Mouse (Mus musculus) ES-Bruce4 (cell line): ENCODE results near the gene Slc48a1. TPM values are rescaled to one million over a fixed set of nuclear protein-coding genes. Genes with fewer than 3 reads are reported as not detected.
A peak's percentile ranks its signal among the peaks of the same experiment; 100 is the strongest.

Experiments
- H3K27ac ChIP-seq: 2 replicates; pipeline ENCODE4 v1.5.1; 2012; ENCODE audit warnings: low read length, inconsistent platforms; ENCODE audit not compliant: insufficient read depth
- H3K27me3 ChIP-seq: 2 replicates; pipeline ENCODE4 v1.6.1; 2012; ENCODE audit warnings: mild to moderate bottlenecking, low read length, inconsistent platforms; ENCODE audit not compliant: control insufficient read depth, poor library complexity, insufficient read depth, severe bottlenecking
- H3K36me3 ChIP-seq: 2 replicates; pipeline ENCODE4 v1.6.1; 2012; ENCODE audit warnings: inconsistent platforms, mild to moderate bottlenecking, low read length, moderate library complexity; ENCODE audit not compliant: control insufficient read depth, poor library complexity, insufficient read depth, severe bottlenecking
- H3K4me1 ChIP-seq: one replicate; pipeline ENCODE4 v1.8.1; 2011; ENCODE audit warnings: low read length; ENCODE audit not compliant: control insufficient read depth, insufficient read depth
- H3K4me3 ChIP-seq: 2 replicates; pipeline ENCODE4 v1.5.1; 2011; ENCODE audit warnings: low read depth, mild to moderate bottlenecking, low read length
- H3K9ac ChIP-seq: 2 replicates; pipeline ENCODE4 v1.6.1; 2012; ENCODE audit warnings: low read depth, mild to moderate bottlenecking, inconsistent platforms; ENCODE audit not compliant: poor library complexity, severe bottlenecking
- H3K9me3 ChIP-seq: replicated peaks from 2 replicates; pipeline ENCODE4 v1.6.1; 2012; ENCODE audit warnings: mild to moderate bottlenecking, low read length, inconsistent platforms; ENCODE audit not compliant: control insufficient read depth, poor library complexity, insufficient read depth, severe bottlenecking
- CTCF ChIP-seq: IDR thresholded peaks from one replicate; pipeline ENCODE4 v1.8.1; 2011; ENCODE audit warnings: low read depth, low read length
- EP300 ChIP-seq: IDR thresholded peaks from 2 replicates; pipeline ENCODE4 v1.6.1; 2011; ENCODE audit warnings: low read depth, low read length; ENCODE audit not compliant: insufficient read depth
- POLR2A ChIP-seq: IDR thresholded peaks from one replicate; pipeline ENCODE4 v1.8.1; 2011; ENCODE audit warnings: low read length; ENCODE audit not compliant: insufficient read depth
- polyA plus RNA-seq: library from polyadenylated mRNA; stranded (reverse); fragments of >200 nt; gene quantifications from 2 replicates; pipeline ENCODE4 v1.2.4, GENCODE M21; 2011; ENCODE audit warnings: low read depth; ENCODE audit not compliant: missing spikeins, insufficient read depth, insufficient read length

The Slc48a1 gene
- polyA plus RNA-seq, 1 experiment = 17.2 TPM

DNA sequence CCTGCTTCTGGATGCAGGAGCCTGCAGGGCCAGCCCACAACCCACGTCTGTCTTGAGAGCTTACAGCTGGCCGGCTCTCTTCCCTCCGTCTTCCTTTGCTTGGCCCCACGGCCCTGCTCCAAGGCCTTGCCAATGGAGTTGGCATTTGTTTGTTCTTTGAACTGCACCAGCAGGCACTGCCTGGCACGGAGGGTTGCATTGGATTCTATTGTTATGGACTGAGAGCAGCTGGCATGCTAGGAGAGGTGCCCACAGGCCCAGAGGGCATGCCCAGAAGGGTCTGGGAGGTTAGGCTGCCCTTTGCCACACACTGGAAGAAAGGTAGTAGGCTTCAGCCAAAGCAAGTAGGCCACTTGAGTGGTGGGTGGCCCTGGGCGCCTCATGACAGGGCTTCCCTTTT is 10.5 kb downstream of the Slc48a1 start:
- Histone ChIP-seq H3K4me3 (no peak overlapping the region), H3K9me3 (no peaks in the 10 kb centered on the region), H3K9ac (no peak overlapping the region), H3K4me1 (peaks cover 4% of the 10 kb centered on the region), H3K36me3 (no peaks in the 10 kb centered on the region), H3K27ac (no peak overlapping the region), H3K27me3 (no peaks in the 10 kb centered on the region)
- TF ChIP-seq EP300 (no peak), CTCF (no peak), POLR2A (no peak)

DNA sequence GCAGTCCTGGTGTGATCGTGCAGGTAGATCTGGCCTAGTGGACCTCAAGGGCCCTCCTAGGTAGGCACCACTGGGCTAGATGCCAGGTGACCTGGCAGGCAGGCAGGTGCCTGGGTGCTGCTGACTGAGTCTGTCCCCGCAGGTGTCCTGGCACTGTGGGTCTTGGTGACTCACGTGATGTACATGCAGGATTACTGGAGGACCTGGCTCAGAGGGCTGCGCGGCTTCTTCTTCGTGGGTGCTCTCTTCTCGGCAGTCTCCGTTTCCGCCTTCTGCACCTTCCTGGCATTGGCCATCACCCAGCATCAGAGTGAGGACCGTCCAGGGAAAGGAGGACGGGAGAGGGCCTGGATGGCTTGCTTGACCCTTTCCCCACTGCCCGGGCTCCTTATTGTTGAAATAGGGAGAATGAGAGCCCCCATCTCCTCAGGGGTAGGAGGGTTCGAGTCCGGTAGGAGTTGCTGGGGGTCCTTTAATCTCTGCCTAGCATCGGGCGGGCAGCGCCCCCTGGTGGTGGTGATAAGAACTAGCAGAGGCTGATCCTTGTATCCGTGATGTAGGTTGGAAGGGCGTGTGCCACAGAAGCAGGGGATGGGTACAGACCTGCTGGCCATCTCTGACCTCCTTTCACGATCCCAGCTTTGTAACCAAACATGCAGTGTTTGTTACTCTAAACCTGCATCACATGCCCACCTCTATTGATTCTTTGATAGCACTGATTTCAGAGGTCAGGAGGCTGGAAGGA is 11.6 kb downstream of the Slc48a1 start:
- TF ChIP-seq CTCF (peak; percentile 93), EP300 (no peak), POLR2A (no peak)
- Histone ChIP-seq H3K9me3 (no peaks in the 10 kb centered on the region), H3K27me3 (no peaks in the 10 kb centered on the region), H3K36me3 (no peaks in the 10 kb centered on the region), H3K9ac (no peak overlapping the region), H3K4me3 (no peak overlapping the region), H3K27ac (no peak overlapping the region), H3K4me1 (peaks cover 4% of the 10 kb centered on the region)

DNA sequence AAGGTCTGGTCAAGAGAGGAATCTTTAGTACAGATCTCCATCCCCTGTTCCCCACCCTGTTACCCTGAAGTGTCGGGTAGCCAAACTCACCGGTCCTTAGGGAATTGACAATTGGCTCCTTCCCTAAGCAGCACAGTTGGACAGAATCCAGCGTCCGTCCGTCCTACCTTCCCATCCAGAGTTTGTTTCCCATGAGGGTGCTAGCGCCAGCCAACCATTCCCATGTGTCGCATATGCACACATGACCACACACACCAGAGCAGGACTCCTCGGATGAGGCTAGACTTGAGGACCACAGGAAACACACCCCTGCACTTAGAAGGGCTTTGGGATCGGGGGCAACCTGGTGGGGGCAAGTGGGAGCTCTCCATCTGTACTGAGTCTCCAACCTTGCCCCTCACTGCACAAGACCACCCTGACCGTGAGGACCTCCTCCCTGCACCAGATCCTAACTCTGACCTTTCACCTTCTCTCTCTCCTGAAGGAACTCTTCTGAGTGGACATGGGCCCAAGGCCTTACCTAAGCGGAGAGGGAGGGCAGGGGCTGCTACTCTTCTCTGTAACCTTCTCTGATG is 12.9 kb downstream of the Slc48a1 start:
- H3K27me3 ChIP-seq = no peaks in the 10 kb centered on the region
- TF ChIP-seq POLR2A (no peak), CTCF (no peak), EP300 (no peak)
- H3K27ac ChIP-seq = no peak overlapping the region
- H3K36me3 ChIP-seq = no peaks in the 10 kb centered on the region
- H3K9ac ChIP-seq = no peak overlapping the region
- H3K4me3 ChIP-seq = no peak overlapping the region
- H3K4me1 ChIP-seq = peaks cover 4% of the 10 kb centered on the region
- no peaks in the 10 kb centered on the region for H3K9me3 ChIP-seq

DNA sequence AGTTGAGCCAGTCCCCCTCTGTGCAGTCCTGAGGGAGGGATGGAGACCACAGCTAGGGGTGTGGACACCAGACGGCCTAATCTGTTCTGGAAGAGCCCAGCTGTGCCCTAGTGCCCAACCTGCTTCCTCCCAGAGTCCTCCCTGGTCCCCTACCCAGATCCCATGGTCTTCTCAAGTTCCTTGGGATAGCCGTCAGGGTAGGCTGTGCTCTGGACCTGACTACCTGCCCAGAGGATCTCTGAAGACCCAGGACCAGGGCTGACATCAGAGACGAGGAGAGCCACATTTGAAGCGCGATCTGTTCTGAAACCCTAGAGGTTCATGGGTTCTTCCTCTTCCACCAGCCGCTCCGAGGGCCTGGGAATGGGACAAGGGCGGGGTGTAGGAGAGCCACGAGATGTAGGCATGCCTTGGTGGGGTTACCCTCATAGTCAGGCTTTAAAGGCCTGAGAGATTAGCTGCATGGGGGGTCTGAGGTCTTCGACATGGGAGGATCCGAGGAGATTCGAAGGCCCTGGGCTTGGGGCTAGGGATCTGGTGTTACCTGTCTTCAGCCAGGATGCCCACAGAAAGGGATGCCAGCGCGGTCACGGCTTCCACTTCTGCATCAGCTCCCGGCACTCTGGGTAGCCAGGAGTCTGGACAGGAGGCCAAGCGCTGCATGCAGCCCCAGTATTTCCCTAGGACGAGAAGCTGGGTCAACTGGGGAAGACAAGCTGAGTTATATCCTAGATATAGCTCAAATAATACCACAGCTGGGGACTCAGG is 15.2 kb downstream of the Slc48a1 start:
- no peak for TF ChIP-seq CTCF
- TF ChIP-seq POLR2A = no peak
- no peak for TF ChIP-seq EP300
- H3K4me3 ChIP-seq = no peak overlapping the region
- H3K27ac ChIP-seq = no peak overlapping the region
- H3K4me1 ChIP-seq = no peaks in the 10 kb centered on the region
- no peak overlapping the region for H3K9ac ChIP-seq
- no peaks in the 10 kb centered on the region for H3K36me3 ChIP-seq
- H3K9me3 ChIP-seq = no peaks in the 10 kb centered on the region
- H3K27me3 ChIP-seq = no peaks in the 10 kb centered on the region

DNA sequence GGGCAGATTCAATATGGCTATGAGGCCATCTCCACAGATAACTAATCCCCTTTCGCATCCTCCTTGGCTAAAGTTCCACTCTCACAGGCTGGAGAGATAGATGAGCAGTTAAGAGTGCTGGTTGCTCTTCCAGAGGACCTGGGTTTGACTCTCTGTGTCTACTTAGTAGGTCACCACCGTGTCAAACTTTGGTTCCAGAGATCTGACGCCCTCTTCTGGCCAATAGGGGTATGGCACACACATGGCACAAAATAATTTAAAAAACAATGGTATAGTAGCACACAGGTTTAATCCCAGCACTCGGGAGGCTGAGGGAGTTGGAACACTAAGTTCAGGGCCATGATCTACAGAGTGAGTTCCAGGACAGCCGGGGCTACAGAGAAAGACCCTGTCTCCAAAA is 15.9 kb downstream of the Slc48a1 start:
- H3K4me3 ChIP-seq = no peak overlapping the region
- H3K9ac ChIP-seq = no peak overlapping the region
- no peak overlapping the region for H3K27ac ChIP-seq
- H3K36me3 ChIP-seq = no peaks in the 10 kb centered on the region
- H3K4me1 ChIP-seq = no peaks in the 10 kb centered on the region
- H3K9me3 ChIP-seq = no peaks in the 10 kb centered on the region
- TF ChIP-seq CTCF (peak; percentile 22), POLR2A (no peak)
- H3K27me3 ChIP-seq = no peaks in the 10 kb centered on the region
